Mouse (Mus musculus): Measurements from ENCODE around the gene Uqcr11. TPM values are rescaled to one million over a fixed set of nuclear protein-coding genes. Genes with fewer than 3 reads are reported as not detected.
A peak's percentile ranks its signal among the peaks of the same experiment; 100 is the strongest.

Uqcr11 gene
- polyA plus RNA-seq, 1 experiment: 289 TPM

- peaks cover 13% of the 10 kb centered on the region for H3K27me3 ChIP-seq (ENCODE audit: control insufficient read depth)
- TF ChIP-seq GATA1 (IDR thresholded peaks at IDR 0.05; ENCODE audit: low read length) (no peak), TAL1 (IDR thresholded peaks at IDR 0.05; ENCODE audit: low read length) (peak; percentile 5; the same call in 1 of the 3 replicates)
- no peaks in the 10 kb centered on the region for H3K9me3 ChIP-seq (ENCODE audit: control insufficient read depth, low read length)
- no peaks in the 10 kb centered on the region; the same call in 1 of the 2 replicates for H3K36me3 ChIP-seq (ENCODE audit: control insufficient read depth)
- no peak overlapping the region for H3K4me3 ChIP-seq (replicated peaks)
- H3K4me1 ChIP-seq (ENCODE audit: control insufficient read depth): peaks cover 29% of the 10 kb centered on the region
Measured at GRCm38 (mm10) chr10:80443575-80444278, 37.1 kb upstream of the Uqcr11 start.

- Histone ChIP-seq H3K9me3 (ENCODE audit: control insufficient read depth, low read length) (no peaks in the 10 kb centered on the region), H3K36me3 (ENCODE audit: control insufficient read depth) (no peaks in the 10 kb centered on the region; the same call in 1 of the 2 replicates), H3K4me1 (ENCODE audit: control insufficient read depth) (peaks cover 30% of the 10 kb centered on the region), H3K27me3 (ENCODE audit: control insufficient read depth) (peaks cover 10% of the 10 kb centered on the region), H3K4me3 (replicated peaks) (no peak overlapping the region)
- no peak for TF ChIP-seq TAL1 (IDR thresholded peaks at IDR 0.05; ENCODE audit: low read length)
- TF ChIP-seq GATA1 (IDR thresholded peaks at IDR 0.05; ENCODE audit: low read length): no peak
Measured at GRCm38 (mm10) chr10:80442989-80443388, 36.4 kb upstream of the Uqcr11 start.

DNA sequence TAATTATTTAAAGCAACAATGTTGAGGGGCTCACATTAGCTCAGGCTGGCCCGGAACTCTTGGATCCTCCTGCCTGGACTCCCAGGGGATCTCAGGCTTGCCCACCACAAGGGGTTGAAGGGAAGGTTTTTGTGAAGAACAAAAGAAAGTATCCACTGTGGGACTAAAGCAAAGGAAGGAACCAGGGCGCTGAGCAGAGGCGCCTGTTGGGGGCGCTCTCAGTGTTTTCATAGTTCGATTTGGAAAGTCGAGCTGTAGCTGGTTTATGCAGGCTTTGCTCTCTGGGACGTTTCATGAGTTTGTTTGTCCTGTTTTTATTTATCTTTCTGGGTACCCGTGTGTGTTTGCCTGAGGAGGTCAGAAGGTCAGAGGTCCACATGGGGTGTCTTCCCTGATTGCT, 35.0 kb upstream of the Uqcr11 start:
- no peak overlapping the region for H3K4me3 ChIP-seq (replicated peaks)
- H3K4me1 ChIP-seq (ENCODE audit: control insufficient read depth): peaks cover 37% of the 10 kb centered on the region
- TF ChIP-seq GATA1 (IDR thresholded peaks at IDR 0.05; ENCODE audit: low read length): no peak
- TF ChIP-seq TAL1 (IDR thresholded peaks at IDR 0.05; ENCODE audit: low read length): no peak

GRCm38 (mm10) chr10:80440031-80440430, 33.4 kb upstream of the Uqcr11 start:
- Histone ChIP-seq H3K27me3 (ENCODE audit: control insufficient read depth) (peaks cover 6% of the 10 kb centered on the region), H3K36me3 (ENCODE audit: control insufficient read depth) (no peaks in the 10 kb centered on the region; the same call in 1 of the 2 replicates), H3K9me3 (ENCODE audit: control insufficient read depth, low read length) (no peaks in the 10 kb centered on the region), H3K4me1 (ENCODE audit: control insufficient read depth) (peaks cover 39% of the 10 kb centered on the region), H3K4me3 (replicated peaks) (no peak overlapping the region)
- no peak for TF ChIP-seq TAL1 (IDR thresholded peaks at IDR 0.05; ENCODE audit: low read length)
- no peak for TF ChIP-seq GATA1 (IDR thresholded peaks at IDR 0.05; ENCODE audit: low read length)

More for the DNA sequence above, 35.0 kb upstream of the Uqcr11 start:
- H3K9me3 ChIP-seq (ENCODE audit: control insufficient read depth, low read length): no peaks in the 10 kb centered on the region
- peaks cover 6% of the 10 kb centered on the region for H3K27me3 ChIP-seq (ENCODE audit: control insufficient read depth)
- no peaks in the 10 kb centered on the region; the same call in 1 of the 2 replicates for H3K36me3 ChIP-seq (ENCODE audit: control insufficient read depth)

DNA sequence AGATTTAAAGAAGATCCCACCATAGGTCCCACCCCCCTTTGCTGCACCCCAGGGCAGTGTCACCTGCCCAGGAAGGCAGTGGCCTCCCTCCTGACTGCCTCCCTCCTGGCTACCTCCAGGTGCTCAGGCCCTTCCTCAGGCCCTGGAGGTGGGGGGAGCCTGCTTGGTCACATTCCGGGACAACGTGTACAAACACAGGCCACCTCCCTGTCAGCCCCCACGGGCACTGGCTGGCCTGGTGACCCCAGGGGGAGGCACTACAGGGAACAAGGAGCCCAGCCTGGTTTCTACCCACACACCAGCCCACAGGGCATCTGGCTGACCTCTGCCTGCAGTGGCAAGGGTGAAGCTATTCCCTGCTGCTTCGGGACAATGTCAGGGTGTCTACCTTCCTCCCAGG, 31.3 kb upstream of the Uqcr11 start:
- H3K9me3 ChIP-seq (ENCODE audit: control insufficient read depth, low read length): no peaks in the 10 kb centered on the region
- no peak for TF ChIP-seq GATA1 (IDR thresholded peaks at IDR 0.05; ENCODE audit: low read length)
- no peak for TF ChIP-seq TAL1 (IDR thresholded peaks at IDR 0.05; ENCODE audit: low read length)
- peaks cover 6% of the 10 kb centered on the region for H3K27me3 ChIP-seq (ENCODE audit: control insufficient read depth)
- peaks cover 40% of the 10 kb centered on the region for H3K4me1 ChIP-seq (ENCODE audit: control insufficient read depth)
- H3K4me3 ChIP-seq (replicated peaks): no peak overlapping the region
- no peaks in the 10 kb centered on the region; the same call in 1 of the 2 replicates for H3K36me3 ChIP-seq (ENCODE audit: control insufficient read depth)

DNA sequence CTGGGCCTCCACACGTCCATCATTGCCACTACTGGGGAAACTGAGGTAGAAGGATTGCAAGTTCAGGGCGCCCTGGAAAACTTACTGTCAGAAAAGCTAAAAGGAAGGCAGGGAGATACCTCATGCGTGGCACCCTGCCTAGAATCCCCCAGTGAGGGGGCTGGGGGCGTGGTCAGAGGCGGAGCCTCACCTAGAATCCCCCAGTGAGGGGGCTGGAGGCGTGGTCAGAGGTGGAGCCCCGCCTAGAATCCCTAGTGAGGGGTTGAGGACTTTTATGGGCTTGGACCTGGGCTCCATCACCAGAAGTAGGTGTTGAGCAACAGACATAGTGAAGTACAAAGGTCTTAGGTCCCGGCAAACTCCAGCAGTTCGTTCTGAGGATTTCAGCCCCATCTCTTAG, 29.6 kb upstream of the Uqcr11 start:
- peaks cover 57% of the 10 kb centered on the region for H3K4me1 ChIP-seq (ENCODE audit: control insufficient read depth)

DNA sequence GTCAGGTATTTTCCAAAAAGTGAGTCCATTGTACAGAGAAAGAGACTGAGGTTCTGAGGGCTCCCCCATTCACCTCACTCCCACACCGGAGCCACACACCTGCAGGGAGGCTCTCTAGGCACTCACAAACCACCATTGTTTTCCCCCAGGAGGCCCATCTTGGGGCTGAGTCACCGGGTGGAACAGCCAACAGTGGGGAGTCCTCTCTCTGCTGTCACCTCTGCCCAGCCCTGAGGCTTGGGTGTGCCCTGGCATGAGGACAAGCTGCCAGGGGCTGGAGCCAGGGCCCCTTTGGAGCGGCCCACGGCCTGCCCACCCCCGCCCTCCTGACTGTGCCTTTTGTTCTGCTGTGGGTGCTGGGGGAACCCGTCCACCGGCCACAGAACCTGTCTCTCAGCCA, 29.1 kb upstream of the Uqcr11 start:
- Histone ChIP-seq H3K4me3 (replicated peaks) (peak overlapping the region; percentile 37), H3K4me1 (ENCODE audit: control insufficient read depth) (peaks cover 62% of the 10 kb centered on the region), H3K36me3 (ENCODE audit: control insufficient read depth) (peaks cover 15% of the 10 kb centered on the region), H3K9me3 (ENCODE audit: control insufficient read depth, low read length) (no peaks in the 10 kb centered on the region), H3K27me3 (ENCODE audit: control insufficient read depth) (peaks cover 6% of the 10 kb centered on the region)
- TF ChIP-seq GATA1 (IDR thresholded peaks at IDR 0.05; ENCODE audit: low read length) (no peak), TAL1 (IDR thresholded peaks at IDR 0.05; ENCODE audit: low read length) (no peak)

More for the DNA sequence above, 29.6 kb upstream of the Uqcr11 start:
- H3K9me3 ChIP-seq (ENCODE audit: control insufficient read depth, low read length): no peaks in the 10 kb centered on the region
- peaks cover 9% of the 10 kb centered on the region for H3K36me3 ChIP-seq (ENCODE audit: control insufficient read depth)
- peak overlapping the region; percentile 37 for H3K4me3 ChIP-seq (replicated peaks)
- no peak for TF ChIP-seq GATA1 (IDR thresholded peaks at IDR 0.05; ENCODE audit: low read length)
- TF ChIP-seq TAL1 (IDR thresholded peaks at IDR 0.05; ENCODE audit: low read length): no peak
- H3K27me3 ChIP-seq (ENCODE audit: control insufficient read depth): peaks cover 6% of the 10 kb centered on the region

GRCm38 (mm10) chr10:80434823-80435222, 28.2 kb upstream of the Uqcr11 start:
- TF ChIP-seq TAL1 (IDR thresholded peaks at IDR 0.05; ENCODE audit: low read length): no peak
- Histone ChIP-seq H3K27me3 (ENCODE audit: control insufficient read depth) (peaks cover 6% of the 10 kb centered on the region), H3K4me3 (replicated peaks) (peak overlapping the region; percentile 100), H3K4me1 (ENCODE audit: control insufficient read depth) (peaks cover 69% of the 10 kb centered on the region), H3K9me3 (ENCODE audit: control insufficient read depth, low read length) (no peaks in the 10 kb centered on the region), H3K36me3 (ENCODE audit: control insufficient read depth) (peaks cover 24% of the 10 kb centered on the region)

DNA sequence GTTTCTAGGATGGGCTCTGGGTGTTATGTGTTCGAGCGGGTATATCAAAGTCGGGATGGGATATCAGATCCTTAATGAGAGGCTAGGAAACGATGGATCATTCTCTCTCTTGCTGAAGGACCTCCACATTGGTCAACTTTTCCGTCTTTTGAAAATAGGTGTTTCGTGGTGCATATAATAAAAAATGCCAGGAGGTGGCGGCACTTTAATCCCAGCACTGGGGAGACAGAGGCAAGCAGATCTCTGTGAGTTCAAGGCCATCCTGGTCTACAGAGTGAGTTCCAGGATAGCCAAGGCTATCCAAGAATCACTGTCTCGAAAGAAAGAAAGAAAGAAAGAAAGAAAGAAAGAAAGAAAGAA, 27.6 kb upstream of the Uqcr11 start:
- Histone ChIP-seq H3K9me3 (ENCODE audit: control insufficient read depth, low read length) (no peaks in the 10 kb centered on the region), H3K4me1 (ENCODE audit: control insufficient read depth) (peaks cover 75% of the 10 kb centered on the region), H3K36me3 (ENCODE audit: control insufficient read depth) (peaks cover 30% of the 10 kb centered on the region), H3K4me3 (replicated peaks) (peak overlapping the region; percentile 100), H3K27me3 (ENCODE audit: control insufficient read depth) (peaks cover 6% of the 10 kb centered on the region)
- TF ChIP-seq TAL1 (IDR thresholded peaks at IDR 0.05; ENCODE audit: low read length) (no peak), GATA1 (IDR thresholded peaks at IDR 0.05; ENCODE audit: low read length) (no peak)

Measured in erythroblast, embryonic 14.5 days (primary cell).